Mouse (Mus musculus): ENCODE measurements around the gene B9d2.

B9d2 gene

DNA sequence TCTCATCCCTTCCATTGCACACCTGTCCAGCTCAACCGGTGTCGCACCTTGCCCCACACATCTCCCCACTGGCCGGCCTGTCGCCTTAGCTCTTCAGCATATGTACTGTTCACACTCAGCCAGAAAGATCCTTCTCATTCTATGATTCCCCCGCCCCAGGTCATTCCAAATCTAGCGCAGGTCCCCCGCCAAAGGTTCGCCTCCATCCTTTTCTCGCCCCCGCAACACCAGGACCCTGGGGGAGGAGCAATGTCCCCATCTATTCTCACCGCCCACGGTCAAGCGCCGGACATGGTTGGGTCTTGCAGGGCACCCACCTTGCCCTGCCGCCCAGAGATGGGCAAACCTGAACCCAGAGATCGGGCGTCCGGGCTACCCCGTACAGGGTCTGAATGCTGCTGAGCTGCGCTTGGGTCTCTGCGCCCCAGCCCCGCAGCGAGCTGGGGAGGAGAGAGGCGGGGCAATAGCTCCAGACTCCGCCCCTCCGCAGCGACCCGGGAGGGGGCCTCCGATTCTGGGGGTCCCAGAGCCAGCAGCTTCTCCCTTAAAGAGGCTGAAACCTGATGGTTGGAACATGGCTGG, 5.8 kb upstream of the B9d2 start, which contains the start of gene Tmem91:
TSS of gene Tmem91 (minus strand) at position 448 of the 582 bp plus-strand sequence.
- DNase-seq (ENCODE audit: low read depth), result no peak

DNA sequence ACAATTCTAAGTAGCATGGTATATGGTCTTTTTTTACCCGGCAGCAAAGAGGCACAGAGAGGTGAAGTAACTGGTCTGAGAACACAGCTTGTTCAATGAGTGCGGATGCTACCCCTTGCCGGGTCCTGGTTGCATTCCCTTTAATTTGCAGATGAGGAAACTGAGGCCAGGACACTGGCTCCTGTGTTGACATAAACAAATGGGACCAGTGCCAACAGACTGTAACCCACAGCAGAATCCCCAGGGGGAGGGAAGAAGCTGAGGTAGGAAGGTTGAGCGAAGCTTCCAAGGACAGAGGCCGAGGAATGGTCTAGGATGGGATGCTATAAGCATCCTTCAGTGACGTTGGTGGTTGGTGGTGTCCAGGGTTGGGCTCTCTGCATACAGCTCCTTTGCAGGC, 5.2 kb upstream of the B9d2 start:
- no peak for DNase-seq (ENCODE audit: low read depth)

DNA sequence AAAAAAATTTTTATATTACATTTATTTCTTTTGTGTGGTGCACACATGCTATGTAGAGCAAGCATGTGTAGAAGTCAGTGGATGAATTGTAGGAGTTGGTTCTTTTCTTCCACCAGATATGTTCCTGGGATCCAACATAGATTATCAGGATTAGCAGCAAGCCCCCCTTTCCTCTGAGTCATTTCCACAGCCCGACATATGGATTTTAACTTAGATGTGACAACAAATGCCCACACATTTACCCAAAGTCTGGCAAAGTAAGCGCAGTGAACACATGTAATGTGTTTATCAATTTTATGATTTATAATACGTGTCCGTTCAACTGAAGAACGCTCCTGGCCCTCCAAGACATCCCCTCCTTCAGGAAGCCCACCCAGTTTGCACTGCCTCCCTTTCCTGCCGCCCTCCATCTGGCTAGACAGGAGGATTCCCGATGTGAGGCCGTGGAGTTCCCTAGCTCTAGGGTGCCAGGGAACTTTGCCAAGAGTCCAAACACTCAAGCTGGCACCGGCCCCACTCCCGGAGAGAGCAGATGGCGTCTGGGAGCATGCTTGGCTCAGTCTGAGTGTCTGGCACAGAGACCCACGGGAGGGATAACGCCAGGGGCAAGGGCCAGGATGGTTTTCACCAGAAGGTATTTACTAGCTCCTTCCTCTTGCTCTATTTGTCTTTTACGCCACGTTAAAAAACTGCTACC, 4.3 kb upstream of the B9d2 start:
- no peak for DNase-seq (ENCODE audit: low read depth)

DNA sequence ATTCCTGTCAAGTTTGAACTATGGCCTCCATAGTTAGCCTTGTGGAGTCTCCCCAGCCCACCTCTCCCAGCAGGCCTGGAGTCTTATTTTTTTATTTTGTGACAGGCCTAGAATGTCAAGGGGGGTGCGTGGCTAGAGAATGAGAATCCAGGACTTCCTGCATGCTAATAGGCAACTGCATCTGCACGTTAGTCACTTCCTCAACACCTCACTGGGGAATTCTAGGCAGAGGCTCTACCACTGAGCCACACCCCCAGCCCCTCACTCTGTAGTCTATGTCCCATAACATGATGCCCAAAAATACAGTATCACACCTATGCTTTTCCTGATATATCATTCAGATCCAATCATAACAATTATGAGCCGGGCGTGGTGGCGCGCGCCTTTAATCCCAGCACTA, 3.6 kb upstream of the B9d2 start:
- peak; percentile 51 for DNase-seq (ENCODE audit: low read depth)

DNA sequence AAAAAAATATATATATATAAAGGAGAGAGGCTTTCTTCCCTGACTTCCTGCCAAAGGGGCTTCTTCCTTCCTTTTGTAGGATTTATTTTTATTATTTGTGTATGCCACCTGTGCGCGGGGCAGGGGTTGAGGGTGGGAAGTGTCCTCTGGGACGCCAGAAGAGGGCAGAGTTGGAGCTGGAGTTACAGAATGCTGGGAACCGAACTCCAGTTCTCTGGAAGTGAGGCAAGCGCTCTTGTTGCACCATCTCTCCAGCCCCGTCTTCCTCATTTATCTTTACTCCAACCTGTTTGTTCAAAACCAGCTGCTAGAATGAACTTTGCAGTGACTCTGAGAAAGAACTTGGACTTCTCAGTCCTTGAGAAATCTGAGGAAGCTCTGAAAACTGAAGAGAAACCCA, 609 bp upstream of the B9d2 start:
- no peak for DNase-seq (ENCODE audit: low read depth)

DNA sequence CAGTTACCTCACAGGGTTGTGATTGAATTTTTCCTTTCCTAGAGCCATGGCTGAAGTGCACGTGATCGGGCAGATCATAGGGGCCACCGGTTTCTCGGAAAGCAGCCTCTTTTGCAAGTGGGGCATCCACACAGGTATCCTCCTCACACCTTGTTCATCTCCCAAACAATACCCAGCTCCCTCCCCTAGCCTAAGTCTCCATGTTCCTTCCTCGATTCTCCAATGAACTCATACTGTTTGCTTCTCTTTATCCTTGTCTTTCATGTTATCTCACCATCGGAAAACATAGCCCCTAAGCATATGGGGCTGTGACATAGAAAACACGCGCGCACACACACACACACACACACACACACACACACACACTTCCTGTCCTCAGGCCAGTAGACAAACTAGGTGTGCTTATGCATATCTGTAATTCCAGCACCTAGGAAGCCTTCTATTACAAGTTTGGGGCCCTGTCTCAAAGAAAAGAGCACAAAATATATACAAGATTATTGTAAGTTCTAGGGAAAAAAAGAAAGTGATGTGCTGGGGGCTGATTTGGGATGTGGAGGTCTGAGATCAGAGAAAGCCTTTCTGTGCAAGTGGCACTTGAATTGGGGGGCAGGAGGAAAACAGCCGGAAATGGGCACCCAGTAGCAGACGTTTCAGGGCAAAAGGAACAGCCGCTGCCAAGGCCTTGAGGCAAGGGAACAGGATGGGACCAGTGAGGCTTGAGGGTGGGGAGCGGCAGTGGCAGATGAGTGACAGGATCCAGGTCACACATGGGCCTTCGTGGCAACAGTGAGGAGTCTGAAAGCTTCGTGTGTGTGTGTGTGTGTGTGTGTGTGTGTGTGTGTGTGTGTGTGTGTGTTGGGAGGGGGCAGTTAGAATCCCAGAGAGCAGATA, 1.0 kb downstream of the B9d2 start:
- DNase-seq (ENCODE audit: low read depth), result peak; percentile 79

DNA sequence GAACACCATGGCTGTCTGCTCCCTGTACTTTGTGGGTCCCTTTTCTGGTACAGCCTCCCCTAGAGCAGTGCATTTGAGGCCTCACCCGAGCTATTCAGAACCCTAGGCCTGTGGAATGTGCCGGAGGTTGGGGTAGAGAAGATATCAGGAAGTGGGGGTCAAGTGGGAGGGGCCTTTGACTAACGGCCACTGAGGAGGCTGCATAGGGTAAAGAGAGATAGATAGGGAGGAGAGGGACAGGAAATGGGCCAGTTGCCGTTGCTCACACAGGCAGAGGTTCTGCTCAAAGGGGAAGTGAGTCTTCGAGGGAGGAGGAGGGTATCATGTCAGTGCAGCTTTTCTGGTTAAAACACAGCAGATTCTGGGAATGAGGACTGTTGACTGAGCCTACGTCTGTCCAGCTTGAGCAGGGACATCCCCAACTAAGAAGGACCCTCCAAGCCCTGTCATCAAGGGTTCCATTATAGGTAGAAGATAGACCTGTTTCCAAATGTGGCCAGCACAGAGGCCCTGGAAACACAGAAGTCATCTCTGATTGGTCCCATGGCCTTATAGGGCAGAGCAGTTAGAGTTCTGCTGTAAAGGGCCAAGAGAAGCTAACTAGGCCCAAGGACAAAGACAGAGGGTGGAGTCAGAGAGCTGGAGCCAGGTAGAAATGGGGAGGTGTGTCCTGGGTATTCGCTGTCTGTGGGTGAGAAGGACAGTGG, 3.0 kb downstream of the B9d2 start:
- peak; percentile 98 for DNase-seq (ENCODE audit: low read depth)

- DNase-seq (ENCODE audit: low read depth), result no peak
Measured at GRCm38 (mm10) chr7:25684659-25685058, 4.1 kb downstream of the B9d2 start.

DNA sequence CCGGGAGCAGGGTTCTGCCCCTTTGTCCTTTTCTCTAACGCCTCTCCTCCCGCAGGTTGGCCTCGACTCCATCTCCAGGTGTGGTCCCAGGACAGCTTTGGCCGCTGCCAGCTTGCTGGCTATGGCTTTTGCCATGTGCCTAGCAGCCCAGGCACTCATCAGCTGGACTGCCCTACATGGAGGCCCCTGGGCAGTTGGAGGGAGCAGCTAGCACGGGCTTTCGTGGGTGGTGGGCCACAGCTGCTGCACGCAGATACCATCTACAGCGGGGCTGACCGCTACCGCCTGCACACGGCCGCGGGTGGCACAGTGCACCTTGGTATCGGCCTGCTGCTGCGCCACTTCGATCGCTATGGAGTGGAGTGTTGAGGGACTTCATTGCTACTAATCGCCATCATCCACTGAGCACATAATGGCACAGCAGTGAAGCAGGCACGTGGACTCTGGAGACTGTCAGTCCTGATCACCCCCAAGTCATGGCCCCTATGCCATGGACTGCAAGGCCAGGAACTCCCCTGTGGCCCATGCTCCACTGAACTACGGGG, 5.4 kb downstream of the B9d2 start:
- DNase-seq (ENCODE audit: low read depth), result no peak

- peak; percentile 91 for DNase-seq (ENCODE audit: low read depth)
Measured at GRCm38 (mm10) chr7:25686680-25687531, 6.3 kb downstream of the B9d2 start, which contains the start of gene Tgfb1. Gene Tgfb1, plus strand, starts transcription at chr7:25687002.

- DNase-seq (ENCODE audit: low read depth), result peak; percentile 59
Measured at GRCm38 (mm10) chr7:25687811-25688401, 7.3 kb downstream of the B9d2 start.

DNA sequence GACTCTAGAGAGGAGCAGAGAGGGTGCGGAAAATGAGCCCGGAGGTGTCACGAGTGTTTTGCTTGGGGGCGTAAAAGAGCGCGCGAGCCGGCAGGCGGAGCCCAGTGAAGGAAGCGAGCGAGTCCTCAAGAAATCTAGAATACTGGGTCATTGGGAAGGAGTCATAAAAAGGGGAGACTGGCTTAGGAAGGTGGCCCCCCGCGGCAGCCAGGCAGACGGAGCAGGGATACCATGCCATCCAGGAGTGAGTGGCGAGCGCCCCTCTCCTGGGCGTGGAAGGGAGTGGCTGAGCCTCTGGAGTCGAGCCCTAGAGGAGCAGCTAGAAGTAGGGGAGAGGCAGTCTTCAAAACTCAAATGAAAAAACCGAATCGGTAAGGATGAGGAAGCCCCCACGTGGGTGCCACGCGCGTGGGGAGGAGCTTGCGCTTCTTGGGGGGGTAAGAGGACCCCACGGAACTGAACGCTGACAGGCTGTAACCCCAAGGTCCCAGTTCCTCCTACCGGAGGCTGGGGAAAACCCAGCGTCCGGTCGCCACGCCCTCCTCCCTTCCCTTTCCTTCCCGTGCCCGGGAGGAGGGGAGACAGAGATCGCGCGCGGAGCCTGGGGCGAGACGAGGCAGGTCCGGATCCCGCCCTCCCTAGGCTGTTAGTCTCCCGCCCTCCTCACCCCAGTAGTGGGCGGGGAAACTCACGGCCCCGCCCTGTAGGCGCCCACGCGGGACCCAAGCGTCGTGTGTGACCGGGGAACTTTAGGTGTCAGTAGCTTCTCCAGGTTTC, 8.4 kb downstream of the B9d2 start:
- DNase-seq (ENCODE audit: low read depth), result peak; percentile 97

DNA sequence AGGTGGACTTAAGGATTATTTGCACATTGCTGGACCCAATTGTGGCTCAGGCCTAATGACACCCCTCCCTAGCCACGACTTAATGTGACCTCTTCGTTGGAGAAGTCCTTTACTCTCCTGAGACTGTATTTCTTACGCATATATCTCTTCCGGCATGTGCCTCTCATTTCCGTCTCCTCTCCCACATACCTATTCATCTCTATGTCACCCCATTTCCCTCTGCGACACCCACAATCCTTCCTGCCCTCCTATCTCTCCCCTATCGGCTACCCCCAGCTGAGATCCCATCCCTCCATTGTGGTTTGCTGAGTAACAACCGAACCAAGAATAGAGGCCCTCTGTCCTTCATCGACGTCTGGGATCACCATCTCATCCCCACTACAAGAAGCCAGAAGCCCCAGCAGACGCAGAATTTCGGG, 9.0 kb downstream of the B9d2 start:
- peak; percentile 96 for DNase-seq (ENCODE audit: low read depth)

DNA sequence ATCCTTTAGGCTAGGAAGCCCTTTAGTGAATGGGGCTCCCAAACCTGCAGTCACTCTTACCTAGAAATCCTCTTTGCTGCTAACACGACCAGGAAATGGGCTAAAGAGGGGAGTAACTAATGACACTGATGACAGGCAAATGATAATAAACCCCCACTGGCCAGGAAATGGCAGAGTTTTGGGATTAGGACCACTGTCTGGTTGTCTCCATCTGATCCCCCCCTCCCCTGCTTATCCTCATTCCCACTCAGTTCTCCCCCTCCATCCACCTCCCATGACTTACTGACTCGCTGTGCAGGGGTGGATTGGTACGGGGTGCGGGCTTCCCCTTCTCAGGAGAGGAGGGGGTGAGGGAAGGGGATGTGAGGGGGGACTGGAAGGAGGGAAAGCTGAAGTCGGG, 9.5 kb downstream of the B9d2 start:
- no peak for DNase-seq (ENCODE audit: low read depth)

GRCm38 (mm10) chr7:25694104-25694503, 13.5 kb downstream of the B9d2 start:
- no peak for DNase-seq (ENCODE audit: low read depth)

- no peak for DNase-seq (ENCODE audit: low read depth)
Measured at GRCm38 (mm10) chr7:25699851-25700250, 19.3 kb downstream of the B9d2 start.

- no peak for DNase-seq (ENCODE audit: low read depth)
Measured at GRCm38 (mm10) chr7:25700732-25701131, 20.2 kb downstream of the B9d2 start.

DNA sequence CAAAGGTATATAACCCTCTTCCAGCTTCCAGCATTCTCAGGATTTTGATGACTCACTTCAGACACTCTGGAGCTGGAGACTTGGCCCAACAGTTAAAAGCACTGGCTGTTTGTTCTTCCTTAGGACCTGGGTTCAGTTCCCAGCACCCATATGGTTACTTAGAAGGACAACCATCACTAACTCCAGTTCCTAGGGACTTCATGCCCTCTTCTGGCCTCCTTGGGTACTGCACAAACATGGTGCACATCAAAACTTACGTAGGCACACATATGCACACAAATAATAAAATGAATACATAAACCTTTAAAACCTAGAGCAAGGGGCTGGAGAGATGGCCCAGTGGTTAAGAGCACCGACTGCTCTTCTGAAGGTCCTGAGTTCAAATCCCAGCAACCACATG, 21.8 kb downstream of the B9d2 start:
- peak; percentile 62 for DNase-seq (ENCODE audit: low read depth)

- no peak for DNase-seq (ENCODE audit: low read depth)
Measured at GRCm38 (mm10) chr7:25703793-25704494, 23.4 kb downstream of the B9d2 start.

Data from 416B (cell line).